Mouse (Mus musculus) monocyte, adult 2 months (primary cell): ENCODE measurements around the gene Crtc3.

Experiments used
- DNase-seq, 2 experiments: peaks; one replicate each; pipeline ENCODE4 v3.0.0; 2022; ENCODE audit warnings: low spot score in 2 of 2, low read depth in 1 of 2

Crtc3 gene

DNA sequence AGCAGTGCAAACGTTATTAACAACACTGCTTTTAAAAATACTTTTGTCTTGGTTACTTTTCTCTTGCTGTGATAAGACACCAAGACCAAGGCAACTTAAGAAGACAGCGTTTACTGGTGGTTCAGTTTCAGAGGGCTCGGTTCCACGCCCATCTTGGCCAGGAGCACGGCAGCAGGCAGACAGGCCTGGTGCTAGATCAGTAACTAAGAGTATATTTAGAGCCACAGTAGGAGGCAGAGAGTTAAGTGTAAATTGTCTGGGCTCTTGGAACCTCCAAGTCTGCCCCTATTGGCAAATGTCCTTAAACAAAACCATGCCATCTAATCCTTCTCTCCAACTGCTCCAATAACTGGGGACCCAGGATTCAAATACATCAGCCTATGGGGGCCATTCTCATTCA is 46.1 kb downstream of the Crtc3 start:
- DNase-seq, result no peak

DNA sequence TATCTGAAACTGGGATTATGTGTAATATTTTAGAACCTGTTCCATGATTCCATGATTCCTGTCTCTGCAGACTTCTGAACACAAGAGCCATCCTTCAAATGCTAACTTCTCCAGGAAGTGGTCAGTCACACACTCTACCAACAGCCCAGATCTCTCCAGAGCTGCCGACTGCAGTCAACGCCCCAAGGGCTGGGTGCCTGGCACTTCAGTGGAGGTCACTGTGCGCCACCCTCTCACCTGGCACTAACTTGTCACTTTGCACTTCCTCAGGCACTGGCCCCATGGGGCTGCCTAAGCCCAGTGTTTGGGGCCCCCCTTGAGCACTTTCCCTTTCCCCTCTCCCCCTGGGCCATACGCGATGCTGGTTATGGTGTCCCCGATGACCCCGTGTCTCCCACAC is 46.8 kb downstream of the Crtc3 start:
- no peak for DNase-seq

DNA sequence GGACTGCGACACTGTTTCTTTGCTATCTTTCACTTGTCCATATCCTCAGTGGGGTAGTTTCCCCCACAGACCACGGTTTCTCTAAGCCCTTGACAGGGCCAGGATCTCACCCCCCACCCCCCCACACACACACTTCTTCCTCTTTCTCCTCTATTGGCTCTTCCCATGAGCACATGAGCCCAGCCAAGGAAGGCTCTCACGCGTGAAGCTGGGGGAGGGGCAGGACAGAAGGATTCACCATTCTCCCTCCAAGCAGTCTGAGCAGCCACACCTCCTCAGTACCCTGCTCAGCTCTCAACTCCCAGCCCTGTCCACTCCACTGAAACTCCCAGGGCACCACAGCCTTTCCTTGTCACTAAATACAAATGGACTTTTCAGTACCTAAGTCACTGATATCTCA is 47.2 kb downstream of the Crtc3 start:
- peak in 1 of 2 experiments; percentile 19 for DNase-seq

DNA sequence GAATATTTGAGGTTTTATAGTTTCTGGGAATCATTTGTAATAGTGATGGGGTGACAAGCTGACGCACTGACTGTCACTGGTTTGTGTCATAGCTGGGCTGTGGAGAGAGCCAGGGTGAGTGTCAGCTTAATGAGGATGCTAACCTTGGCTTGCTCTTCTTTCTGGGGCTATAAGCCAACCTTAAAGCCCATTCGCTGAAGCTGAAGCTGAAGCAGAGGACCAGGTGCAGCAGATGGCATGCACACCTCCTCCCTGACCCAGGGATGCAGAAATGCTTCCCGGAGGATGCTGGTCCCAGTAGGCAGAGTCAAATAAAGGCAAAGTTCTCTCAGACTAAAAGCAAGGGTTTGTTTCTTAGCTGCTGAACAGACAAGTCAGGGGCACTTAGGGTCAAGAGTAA is 48.7 kb downstream of the Crtc3 start:
- DNase-seq, result peak in 1 of 2 experiments; percentile 42

DNA sequence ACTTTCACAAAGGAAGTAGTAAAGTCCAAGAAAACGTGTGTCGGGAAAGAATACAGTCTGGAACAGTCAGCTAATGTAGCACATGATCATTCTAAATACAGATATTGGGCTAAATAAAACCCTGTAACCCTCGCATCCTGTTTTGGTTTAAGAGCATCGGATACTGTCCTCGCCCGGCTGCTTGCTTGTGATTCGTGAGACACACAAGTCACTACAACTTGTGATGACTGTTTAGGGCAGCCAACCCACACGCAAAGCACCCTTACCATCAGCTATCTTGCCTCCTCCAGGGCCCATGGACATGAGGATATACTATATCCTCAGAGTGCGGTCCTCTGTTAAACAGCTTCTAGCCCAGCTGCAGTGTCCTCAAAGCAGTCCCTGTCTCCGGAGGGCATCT is 50.2 kb downstream of the Crtc3 start:
- DNase-seq, result no peak

DNA sequence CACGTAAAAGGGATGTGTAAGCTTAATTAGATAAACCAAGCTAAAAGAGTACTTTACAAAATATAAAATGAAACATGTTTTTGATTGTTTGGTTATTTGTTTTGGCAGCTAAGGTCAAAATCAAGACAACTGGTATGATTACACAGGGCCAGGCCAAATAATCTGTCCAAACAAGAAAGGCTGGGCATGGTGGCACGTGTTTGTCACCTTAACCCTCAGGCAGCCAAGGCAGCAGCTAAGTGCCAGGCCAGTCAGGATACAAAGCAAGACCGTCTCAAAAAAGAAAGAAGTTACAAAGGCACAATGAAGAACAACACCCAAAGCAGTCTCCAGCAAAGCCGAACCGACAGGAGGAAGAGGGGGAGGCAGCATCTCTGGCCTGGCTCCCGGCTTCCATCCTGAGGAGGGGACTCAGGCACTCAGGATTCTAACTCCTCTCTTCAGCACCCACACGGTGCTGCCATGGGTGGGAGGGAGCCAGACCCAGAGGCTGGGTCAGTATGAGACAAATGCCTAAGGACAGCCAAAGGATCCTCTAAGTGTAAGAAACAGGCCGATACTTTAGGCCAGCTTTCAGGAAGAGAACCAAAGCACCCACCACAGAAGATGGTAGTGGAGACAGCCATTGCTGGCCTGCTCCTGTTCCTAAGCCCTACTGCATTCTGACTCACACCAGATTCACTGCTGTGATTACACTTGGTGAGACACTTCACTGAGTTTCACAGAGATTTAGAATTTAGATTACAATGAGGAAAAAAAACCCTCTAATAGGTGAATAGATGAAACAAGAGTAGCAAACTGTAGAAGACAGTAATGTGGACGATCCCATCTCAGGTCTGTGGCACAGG is 51.5 kb downstream of the Crtc3 start:
- no peak for DNase-seq

DNA sequence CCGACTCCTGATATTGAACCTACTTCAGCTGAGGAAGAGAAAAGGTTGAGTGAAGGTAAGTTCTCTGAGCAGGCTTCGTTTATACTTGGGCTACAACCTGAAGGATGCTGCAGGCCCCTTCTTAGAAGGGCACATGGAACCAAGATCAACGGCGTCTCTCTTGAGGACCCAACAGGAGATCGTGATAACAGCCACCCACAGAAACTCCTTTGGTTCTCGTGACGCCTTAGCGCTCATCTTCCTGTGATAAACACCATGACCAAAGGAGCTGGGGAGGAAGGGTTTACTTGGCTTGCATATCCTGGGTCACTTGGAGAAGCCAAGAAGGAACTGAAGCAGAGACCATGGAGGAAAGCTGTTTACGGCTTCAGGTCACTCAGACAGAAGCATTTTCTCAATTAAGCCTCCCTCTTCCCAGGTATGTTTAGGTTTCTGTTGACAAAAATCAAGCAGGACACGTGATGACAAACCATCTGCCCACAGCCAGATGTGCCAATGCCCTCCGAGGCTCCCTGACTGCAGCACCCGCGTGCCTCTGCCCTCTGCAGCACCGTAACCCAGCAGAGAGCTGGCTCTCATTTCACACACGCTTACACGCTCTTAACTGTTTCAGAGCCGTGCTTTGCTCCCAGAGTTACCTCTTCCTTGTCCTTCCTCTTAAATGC is 52.3 kb downstream of the Crtc3 start:
- no peak for DNase-seq

DNA sequence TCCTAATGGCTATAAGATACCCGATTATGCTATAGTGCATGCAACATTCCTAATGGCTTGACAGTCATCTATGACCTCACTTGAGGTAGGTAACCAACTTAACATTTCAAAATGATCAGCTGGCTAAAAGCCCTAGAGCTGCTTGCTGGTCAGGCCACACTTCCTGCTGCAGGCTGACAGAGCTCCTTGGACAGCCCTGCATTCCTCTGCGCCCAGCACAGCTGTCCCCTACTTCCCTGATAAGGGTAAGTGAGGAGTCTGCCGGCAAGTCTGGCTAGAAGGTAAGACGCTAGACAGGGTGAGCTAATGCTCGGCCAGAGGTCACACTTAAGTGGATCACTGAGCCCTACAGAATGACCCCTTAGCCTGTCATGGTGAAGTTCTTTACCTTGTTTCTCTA is 52.8 kb downstream of the Crtc3 start:
- DNase-seq, result no peak

DNA sequence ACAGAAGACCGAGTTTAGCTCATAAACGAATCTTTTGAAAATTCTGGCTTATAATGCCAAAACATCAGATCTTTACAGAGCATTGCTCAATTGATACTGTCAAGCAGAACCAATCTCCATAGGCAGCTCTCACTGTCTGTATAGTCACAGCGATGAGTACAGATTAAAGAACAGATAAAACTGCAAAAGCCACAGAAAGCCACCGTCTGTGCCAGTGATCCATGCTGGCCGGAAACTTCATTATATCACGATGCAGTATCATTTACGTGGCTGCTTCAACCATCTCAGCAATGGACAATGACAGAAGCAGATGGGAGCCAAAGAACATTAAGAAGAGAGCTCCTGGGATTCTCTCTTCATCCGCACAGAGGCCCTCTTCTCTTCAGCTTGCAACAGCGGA is 53.9 kb downstream of the Crtc3 start:
- DNase-seq, result no peak

DNA sequence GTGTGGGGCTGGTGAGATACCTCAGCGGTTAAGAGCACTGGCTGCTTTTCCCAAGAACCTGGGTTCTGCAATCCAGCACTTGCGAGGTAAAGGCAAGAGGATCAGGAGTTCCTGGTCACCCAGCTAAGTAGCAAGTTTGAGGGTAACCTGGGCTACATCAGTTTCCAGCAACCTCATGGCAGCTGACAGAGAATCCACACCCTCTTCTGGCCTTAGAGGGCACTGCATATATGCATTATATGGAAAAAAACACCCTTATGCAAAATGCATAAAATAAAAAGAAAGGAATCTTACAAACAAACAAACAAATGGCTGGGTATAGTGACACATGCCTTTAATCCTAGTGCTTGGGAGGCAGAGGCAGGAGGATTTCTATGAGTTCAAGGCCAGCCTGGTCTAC is 55.0 kb downstream of the Crtc3 start:
- DNase-seq, result no peak

DNA sequence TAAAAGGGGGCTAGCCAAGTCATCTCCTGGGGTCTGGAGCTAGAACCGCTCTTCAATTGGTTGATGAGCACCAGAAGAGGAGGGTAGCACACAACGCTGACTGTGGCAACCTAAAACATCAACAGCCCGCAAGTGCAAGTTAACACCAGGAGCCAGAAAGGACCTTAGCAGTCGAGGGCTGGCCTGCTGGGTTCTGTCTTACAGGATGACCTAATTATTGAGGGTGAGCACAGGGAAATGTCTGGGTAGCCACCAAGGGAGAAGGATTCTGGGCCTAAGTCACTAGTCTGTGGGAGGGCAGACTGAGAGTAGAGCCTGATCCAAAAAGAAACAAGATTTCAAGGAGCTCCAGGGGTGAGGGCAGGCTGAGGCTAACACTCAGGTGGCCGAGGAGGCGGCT is 56.7 kb downstream of the Crtc3 start:
- no peak for DNase-seq

DNA sequence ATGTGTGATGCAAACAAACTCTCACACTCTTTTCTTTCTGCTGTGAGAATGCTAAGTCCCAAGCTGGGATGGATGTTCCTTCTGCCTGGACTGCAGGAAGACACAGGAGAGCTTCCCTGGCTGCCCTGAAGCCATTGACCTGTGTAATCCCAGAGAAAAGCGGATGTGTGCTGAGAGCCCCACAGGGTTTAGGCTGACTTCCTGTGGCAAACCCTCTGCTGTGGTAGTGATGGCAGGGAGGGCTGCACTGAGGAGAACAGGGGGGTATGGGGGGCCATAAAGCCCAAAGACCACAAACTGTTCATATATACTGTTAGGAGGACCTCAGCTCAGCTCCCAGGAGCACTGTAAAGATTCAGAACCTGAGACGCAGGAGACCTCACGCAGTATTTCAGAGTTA is 57.3 kb downstream of the Crtc3 start:
- DNase-seq, result no peak

DNA sequence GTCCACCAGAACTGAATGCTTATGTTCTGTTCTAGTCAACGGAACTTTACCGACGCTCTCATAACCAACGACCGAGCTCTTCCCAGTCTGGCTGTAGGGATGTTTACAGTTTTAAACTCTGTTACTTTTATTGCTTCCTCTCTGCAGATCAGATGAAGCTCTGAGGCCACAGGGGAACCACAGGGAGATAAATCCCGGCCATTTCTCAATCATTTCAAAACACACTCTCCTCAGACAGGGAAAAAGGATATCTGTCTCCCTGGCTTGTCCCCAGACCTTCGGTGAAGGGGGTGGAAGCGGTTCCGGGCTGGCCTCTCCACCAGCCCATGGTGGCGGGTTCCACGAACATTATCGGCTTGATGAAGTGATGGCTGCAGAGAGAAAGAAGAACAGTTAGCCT is 59.3 kb downstream of the Crtc3 start:
- DNase-seq, result no peak

DNA sequence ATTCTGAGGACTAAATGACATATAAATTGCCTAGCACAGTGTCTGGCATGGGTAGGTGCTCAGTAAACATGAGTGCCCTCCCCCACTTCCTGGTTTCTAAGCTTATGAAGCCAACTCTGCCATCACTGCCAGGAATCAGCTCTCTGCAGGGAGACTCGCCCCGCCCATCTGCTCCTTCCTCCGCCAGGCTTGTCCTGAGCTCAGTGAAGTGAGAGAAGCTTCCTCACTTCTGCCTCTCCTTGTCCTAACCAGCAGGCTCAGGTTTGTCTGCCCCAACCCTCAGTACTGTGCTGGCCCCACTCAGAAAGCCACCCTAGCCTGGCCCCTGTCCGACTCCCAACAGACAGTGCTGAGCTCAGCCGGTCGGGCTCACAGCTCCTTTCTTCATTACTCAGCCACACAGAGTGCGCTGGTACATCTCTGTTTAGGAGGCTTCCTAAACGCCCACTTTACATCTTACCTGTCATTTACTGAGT is 59.9 kb downstream of the Crtc3 start:
- DNase-seq, result peak; percentile 38 to 48

DNA sequence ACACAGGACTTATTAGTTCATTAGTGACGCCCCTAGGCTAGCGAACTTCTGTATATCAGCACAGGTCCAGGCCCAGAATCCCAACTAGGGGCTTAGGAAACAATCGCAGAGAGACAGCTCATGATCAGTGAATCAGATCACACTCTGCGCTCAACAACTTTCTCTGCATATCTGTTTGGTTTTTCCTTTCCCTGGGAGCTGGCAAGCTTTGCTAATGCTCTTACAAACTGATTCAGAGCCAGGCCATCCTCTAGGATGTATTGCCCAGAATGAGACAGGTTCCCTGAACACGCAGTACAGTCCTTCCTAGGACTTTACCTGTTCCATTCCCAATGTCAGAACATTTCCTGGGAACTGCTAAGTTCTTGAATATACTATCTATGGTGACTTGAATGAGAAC is 61.7 kb downstream of the Crtc3 start:
- no peak for DNase-seq

DNA sequence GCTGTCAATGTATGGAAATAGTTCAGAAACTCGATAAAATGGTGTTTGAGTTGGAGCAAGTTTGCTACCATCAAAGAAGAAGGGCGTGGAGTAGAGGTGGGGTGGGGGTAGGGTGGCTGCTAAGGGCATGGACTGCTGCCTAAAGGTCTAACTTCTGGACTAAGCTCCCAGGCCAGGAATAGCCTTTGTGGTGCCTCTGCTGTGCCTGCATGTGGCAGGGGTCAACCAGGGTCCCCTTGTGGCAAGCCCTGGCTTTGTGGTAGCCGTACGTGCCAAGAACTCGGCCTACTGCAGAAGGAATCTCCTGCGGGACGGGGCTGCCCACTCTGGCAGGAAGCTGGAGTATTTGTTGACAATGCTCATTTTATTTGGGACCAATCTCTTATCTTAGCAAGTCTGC is 62.8 kb downstream of the Crtc3 start:
- DNase-seq, result no peak

DNA sequence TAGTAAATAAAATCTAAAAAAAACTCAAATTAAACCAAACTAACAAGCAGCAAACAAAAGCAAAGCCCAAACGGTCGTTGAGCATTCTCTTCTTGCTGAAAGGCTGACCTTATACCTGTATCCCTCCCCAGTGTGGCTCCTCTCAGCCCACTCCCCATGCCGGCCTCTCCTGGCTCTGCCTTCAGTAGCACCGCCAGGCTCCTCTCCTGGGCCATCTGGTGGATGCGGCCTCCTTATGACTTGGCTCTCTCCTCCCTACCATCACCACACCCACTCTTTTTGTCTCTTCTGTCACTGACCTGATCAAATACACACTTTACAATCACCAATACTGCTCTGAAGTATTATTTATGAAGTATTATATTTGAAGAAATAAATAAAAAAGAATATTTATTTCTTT is 65.4 kb downstream of the Crtc3 start:
- DNase-seq, result no peak

DNA sequence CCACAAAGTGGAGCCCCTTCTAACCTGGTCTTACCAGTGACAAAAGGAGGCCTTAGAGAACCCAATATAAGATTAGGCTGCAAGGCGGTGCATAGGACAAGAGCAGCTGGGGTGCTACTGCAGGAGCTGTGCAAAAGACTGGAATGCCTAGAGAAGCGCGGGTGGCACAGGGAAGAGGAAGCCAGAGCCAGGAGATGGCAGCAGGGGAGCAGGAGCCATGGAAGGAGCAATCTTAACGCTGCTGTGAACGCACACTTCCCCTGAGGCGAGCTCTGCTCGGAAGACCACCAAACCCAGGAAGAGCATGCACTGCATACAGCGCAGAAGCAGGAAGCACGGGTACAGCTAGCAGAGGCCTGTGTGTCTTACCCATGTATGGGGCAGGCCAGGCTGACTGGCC is 72.6 kb downstream of the Crtc3 start:
- no peak for DNase-seq

DNA sequence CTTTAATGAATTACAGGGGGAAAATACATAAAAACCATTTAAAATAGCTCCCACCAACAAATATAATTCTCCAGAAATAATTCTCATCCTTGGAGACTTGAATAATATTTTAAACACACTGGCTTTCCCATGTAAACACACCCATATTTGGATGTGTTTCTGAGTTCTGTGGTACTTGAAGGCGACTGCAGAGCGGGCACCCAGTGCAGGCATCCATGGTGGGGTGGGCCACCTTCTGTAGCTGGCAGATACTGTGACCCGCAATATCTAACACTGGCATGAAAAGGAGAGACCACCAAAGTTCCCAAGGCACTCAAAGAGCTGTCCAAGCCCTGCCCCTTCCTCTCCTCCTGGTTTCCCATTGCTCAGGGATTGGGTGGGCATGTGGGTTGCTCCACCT is 74.6 kb downstream of the Crtc3 start:
- no peak for DNase-seq

DNA sequence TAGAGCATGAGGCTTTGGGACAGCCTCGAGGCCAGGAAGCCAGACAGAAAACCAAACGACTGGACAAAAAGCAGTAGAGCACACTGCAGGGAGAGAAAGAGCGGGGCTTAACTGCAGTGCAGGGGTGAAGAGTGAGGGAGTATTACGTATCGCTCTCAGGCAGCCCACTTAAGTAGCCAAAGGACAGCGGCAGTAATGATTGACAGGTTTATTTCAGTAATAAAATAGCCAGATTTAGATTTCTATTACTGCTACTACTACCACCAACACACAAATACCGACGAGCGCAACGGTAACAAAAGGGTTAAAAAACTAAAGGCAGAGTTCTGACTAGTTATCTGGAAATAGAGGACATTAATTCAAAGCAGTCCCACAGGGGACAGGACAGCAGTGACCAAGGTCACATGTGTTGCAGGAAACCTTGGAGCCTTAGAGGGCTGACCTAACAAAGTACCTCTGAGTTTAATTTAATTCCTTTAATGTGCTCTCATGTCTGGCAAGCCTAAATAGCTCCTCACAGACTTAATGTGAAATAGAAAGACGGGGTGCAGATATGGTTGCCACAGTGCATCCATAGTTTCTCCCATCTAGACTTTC is 76.4 kb downstream of the Crtc3 start:
- no peak for DNase-seq

DNA sequence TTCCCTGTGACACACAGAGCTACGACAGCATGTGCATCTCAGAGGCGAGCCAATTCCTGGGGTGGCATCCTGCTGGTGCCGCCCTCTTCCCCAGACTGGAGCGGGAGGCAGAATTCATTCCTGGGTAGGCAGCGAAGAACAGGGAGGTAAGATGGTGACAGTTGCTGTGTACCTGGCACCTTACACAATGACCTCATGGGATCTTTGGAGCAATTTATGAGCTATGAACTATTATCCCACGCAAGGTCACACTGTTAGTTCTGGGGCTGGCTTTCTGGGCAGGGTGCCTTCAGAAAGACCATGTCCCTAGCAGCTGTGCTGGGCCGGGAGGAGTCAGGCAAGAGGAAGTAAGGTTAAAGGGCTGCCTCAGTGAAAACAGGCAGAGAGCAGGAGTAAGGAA is 77.0 kb downstream of the Crtc3 start:
- DNase-seq, result no peak

DNA sequence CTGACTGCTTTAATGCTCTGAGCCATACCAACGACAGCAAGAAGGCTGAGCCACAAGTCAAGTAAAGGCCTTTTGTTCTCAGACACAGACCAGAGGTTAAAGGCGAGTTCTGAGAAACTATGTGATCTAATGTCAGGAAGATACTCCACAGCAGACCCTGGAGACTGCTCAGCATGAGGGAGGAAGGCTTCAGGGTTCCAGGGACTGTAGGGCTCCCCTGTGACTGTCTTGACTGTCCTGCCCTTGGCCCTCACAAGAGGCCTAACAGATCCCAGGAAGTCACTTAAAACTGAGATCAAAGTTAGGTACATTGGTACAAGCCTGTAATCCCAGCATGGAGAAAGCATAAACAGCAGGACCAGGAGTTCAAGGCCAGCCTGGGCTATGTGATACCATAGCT is 81.2 kb downstream of the Crtc3 start:
- no peak for DNase-seq
